Mouse (Mus musculus): ENCODE data around the gene Atp5b. TPM values are rescaled to one million over a fixed set of nuclear protein-coding genes. Genes with fewer than 3 reads are reported as not detected.
"Not testable (repeated sequence)": the region's sequence is repeated elsewhere in the genome, so short reads cannot be mapped to it uniquely, and the experiment has no call there.

Atp5b gene
- polyA plus RNA-seq, 1 experiment from 2014 or later: 3,411 TPM

- WGBS: 82% methylated on average over 6 of the region's 6 CpGs
- Histone ChIP-seq H3K4me2 (replicated peaks; ENCODE audit: low read depth, low read length) (no peak overlapping the region), H3K4me3 (ENCODE audit: low read length) (no peak overlapping the region), H3K36me3 (ENCODE audit: insufficient read depth, low read length) (peaks cover 58% of the 10 kb centered on the region), H3K27me3 (ENCODE audit: insufficient read depth, low read length) (no peaks in the 10 kb centered on the region), H3K27ac (ENCODE audit: low read length) (no peak overlapping the region), H3K9me3 (ENCODE audit: low read length) (no peaks in the 10 kb centered on the region), H3K9ac (replicated peaks; ENCODE audit: low read length) (no peak overlapping the region), H3K4me1 (ENCODE audit: insufficient read depth, low read length) (peaks cover 27% of the 10 kb centered on the region)
- ATAC-seq (ENCODE audit: low FRiP score, low TSS enrichment): no peak
Observed at GRCm38 (mm10) chr10:128086391-128086790, 3.3 kb downstream of the Atp5b start.

DNA sequence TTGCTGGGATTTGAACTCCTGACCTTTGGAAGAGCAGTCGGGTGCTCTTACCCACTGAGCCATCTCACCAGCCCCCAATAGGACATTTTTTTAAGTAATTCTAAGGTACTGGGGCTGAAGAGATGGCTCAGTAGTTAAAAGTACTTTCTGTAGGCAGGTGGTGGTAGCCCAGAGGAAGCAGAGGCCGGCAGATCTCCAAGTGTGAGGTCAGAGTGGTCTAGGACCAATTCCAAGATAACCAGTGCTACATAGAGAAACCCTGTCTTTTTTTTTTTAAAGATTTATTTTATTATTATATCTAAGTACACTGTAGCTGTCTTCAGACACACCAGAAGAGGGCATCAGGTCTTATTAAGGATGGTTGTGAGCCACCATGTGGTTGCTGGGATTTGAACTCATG, 4.1 kb downstream of the Atp5b start:
- not testable (repeated sequence) for H3K4me2 ChIP-seq (replicated peaks; ENCODE audit: low read depth, low read length); H3K27me3 ChIP-seq (ENCODE audit: insufficient read depth, low read length); ATAC-seq (ENCODE audit: low FRiP score, low TSS enrichment); H3K4me3 ChIP-seq (ENCODE audit: low read length); H3K27ac ChIP-seq (ENCODE audit: low read length); H3K9me3 ChIP-seq (ENCODE audit: low read length); H3K9ac ChIP-seq (replicated peaks; ENCODE audit: low read length)
- 65% methylated on average over 2 of the region's 2 CpGs for WGBS
- H3K4me1 ChIP-seq (ENCODE audit: insufficient read depth, low read length): peaks cover 30% of the 10 kb centered on the region
- H3K36me3 ChIP-seq (ENCODE audit: insufficient read depth, low read length): peaks cover 58% of the 10 kb centered on the region

GRCm38 (mm10) chr10:128088181-128088580, 5.1 kb downstream of the Atp5b start:
- Histone ChIP-seq H3K9ac (replicated peaks; ENCODE audit: low read length) (no peak overlapping the region), H3K27me3 (ENCODE audit: insufficient read depth, low read length) (no peaks in the 10 kb centered on the region), H3K4me3 (ENCODE audit: low read length) (no peak overlapping the region), H3K27ac (ENCODE audit: low read length) (no peak overlapping the region), H3K36me3 (ENCODE audit: insufficient read depth, low read length) (peaks cover 58% of the 10 kb centered on the region), H3K4me1 (ENCODE audit: insufficient read depth, low read length) (peaks cover 30% of the 10 kb centered on the region), H3K4me2 (replicated peaks; ENCODE audit: low read depth, low read length) (no peak overlapping the region), H3K9me3 (ENCODE audit: low read length) (no peaks in the 10 kb centered on the region)
- WGBS: 91% methylated on average over 5 of the region's 5 CpGs
- ATAC-seq (ENCODE audit: low FRiP score, low TSS enrichment): no peak

DNA sequence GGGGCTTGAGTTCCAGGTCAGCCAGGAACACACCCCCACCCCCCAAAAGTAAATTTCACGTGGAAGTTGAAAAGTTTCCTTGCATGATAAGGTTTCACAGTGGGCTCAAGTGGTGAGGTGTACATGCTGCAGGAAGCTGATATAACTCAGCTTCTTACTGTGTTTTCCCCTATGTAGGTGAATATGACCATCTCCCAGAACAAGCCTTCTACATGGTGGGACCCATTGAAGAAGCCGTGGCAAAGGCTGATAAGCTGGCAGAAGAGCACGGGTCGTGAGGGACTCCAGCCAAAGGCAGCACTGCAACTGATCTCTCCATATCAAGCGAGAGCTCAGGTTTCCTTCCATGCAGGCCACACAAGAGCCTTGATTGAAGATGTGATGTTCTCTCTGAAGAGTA, 6.8 kb downstream of the Atp5b start:
- H3K27me3 ChIP-seq (ENCODE audit: insufficient read depth, low read length): no peaks in the 10 kb centered on the region
- no peak overlapping the region for H3K4me2 ChIP-seq (replicated peaks; ENCODE audit: low read depth, low read length)
- H3K4me1 ChIP-seq (ENCODE audit: insufficient read depth, low read length): peaks cover 41% of the 10 kb centered on the region
- peaks cover 50% of the 10 kb centered on the region for H3K36me3 ChIP-seq (ENCODE audit: insufficient read depth, low read length)
- WGBS: 54% methylated on average over 5 of the region's 5 CpGs
- no peak overlapping the region; the same call in 1 of the 2 replicates for H3K27ac ChIP-seq (ENCODE audit: low read length)
- no peak overlapping the region for H3K4me3 ChIP-seq (ENCODE audit: low read length)
- ATAC-seq (ENCODE audit: low FRiP score, low TSS enrichment): no peak
- no peak overlapping the region for H3K9ac ChIP-seq (replicated peaks; ENCODE audit: low read length)
- H3K9me3 ChIP-seq (ENCODE audit: low read length): no peaks in the 10 kb centered on the region

DNA sequence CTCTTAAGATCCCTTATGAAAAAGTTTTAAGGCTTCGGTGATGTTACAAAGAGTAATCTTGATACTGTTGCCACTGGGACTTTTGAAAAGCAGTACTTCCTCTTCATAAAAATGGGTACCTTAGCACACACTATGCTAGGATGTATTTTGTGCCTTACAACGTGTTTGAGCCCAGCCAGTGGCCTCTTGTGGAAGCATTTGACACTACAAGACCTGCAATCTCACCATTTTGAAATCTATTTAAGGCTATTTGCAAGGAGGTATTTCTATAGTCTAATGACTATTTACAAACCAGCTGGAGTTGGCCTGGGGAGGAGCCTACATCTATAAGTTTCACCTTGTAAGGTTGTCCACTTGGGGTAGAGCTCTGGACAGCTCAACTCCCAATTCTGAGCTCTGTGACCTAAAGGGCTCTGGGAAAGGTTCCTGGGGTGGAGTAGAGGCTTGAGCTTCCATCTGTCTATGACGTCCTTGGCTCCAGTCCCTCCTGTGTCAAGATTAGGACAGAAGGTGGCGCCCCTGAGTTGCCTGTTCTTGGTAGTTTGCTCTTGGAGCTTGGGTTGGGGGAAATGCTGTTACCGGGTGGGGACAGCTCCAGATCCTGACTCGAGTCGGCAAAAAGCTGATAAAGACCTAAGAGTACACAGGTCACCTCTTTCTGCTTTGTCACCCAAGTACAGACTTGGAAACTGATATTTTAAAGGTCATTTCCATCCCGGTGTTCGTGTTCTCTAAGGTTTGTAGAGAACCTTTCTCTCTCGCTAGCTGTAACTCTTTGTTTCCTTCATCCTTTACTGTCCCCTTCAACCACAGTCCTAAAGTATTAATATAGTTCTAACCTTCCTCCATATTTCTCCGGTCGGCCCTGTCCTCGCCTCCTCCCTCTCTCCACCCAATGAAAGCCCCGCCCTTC, 7.8 kb downstream of the Atp5b start:
- Histone ChIP-seq H3K4me1 (ENCODE audit: insufficient read depth, low read length) (peaks cover 41% of the 10 kb centered on the region), H3K27me3 (ENCODE audit: insufficient read depth, low read length) (no peaks in the 10 kb centered on the region), H3K9ac (replicated peaks; ENCODE audit: low read length) (peak overlapping the region; percentile 86), H3K4me3 (ENCODE audit: low read length) (peak overlapping the region; percentile 79), H3K9me3 (ENCODE audit: low read length) (no peaks in the 10 kb centered on the region), H3K36me3 (ENCODE audit: insufficient read depth, low read length) (peaks cover 40% of the 10 kb centered on the region), H3K4me2 (replicated peaks; ENCODE audit: low read depth, low read length) (peak overlapping the region; percentile 86), H3K27ac (ENCODE audit: low read length) (peak overlapping the region; percentile 99)
- ATAC-seq (ENCODE audit: low FRiP score, low TSS enrichment): peak; percentile 29
- 6% methylated on average over 14 of the region's 14 CpGs for WGBS

DNA sequence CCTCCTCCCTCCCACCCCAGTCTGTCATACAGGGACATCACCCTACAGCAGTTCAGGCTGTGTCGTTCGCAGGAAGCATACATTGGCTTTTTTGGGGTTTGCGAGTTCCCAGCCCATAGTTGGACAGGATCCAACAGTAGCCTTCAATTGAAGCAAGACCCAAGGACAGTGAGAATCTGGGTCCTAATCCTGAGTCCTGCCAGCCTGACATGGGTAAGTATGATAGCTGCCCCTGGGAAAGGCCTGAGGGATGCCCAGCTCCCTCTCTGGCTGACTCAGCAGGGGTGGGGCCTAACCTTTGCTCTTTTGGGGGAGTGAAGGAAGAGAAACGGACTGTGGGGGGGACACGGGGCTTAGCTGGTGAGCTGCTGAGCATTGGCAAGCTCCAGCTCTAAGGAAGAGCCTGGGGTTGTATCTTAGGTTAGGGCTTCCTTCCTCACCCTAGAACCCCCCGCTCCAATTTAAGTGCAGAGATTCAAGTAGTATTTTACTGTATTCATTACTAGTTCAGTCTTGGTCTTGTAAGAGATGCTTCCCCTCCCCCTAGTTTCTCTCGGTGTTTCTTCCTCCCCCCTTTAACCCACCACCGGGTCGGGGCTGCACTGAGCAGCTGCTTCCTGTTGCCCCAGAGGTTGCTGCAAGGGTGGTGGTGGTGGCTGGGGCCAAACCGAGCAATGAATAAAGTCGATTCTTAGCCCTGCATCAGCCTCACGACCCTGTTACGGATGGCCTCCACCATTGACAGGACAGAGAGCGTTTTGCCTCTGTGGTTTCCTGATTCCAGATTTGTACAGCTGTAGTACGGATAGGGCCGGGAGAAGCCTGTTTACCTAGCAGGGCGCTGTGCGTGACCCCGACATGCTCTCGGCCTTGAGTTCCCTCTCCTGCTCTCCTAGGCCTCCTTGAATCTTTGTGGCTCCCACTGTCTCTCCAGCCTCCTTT, 8.8 kb downstream of the Atp5b start, which contains the start of gene Baz2a:
Baz2a (plus strand) TSS at position 14 of the 942 bp plus-strand sequence.
- H3K4me1 ChIP-seq (ENCODE audit: insufficient read depth, low read length): peaks cover 44% of the 10 kb centered on the region
- peak within 1 kb of the TSS; percentile 79 for H3K4me3 ChIP-seq (ENCODE audit: low read length)
- H3K9ac ChIP-seq (replicated peaks; ENCODE audit: low read length): peak within 1 kb of the TSS; percentile 86
- no peaks in the 10 kb centered on the region for H3K27me3 ChIP-seq (ENCODE audit: insufficient read depth, low read length)
- ATAC-seq (ENCODE audit: low FRiP score, low TSS enrichment): peak; percentile 52
- WGBS: 1% methylated on average over 20 of the region's 20 CpGs
- H3K27ac ChIP-seq (ENCODE audit: low read length): peak within 1 kb of the TSS; percentile 99
- H3K9me3 ChIP-seq (ENCODE audit: low read length): no peaks in the 10 kb centered on the region
- peaks cover 31% of the 10 kb centered on the region for H3K36me3 ChIP-seq (ENCODE audit: insufficient read depth, low read length)
- H3K4me2 ChIP-seq (replicated peaks; ENCODE audit: low read depth, low read length): peak within 1 kb of the TSS; percentile 86

DNA sequence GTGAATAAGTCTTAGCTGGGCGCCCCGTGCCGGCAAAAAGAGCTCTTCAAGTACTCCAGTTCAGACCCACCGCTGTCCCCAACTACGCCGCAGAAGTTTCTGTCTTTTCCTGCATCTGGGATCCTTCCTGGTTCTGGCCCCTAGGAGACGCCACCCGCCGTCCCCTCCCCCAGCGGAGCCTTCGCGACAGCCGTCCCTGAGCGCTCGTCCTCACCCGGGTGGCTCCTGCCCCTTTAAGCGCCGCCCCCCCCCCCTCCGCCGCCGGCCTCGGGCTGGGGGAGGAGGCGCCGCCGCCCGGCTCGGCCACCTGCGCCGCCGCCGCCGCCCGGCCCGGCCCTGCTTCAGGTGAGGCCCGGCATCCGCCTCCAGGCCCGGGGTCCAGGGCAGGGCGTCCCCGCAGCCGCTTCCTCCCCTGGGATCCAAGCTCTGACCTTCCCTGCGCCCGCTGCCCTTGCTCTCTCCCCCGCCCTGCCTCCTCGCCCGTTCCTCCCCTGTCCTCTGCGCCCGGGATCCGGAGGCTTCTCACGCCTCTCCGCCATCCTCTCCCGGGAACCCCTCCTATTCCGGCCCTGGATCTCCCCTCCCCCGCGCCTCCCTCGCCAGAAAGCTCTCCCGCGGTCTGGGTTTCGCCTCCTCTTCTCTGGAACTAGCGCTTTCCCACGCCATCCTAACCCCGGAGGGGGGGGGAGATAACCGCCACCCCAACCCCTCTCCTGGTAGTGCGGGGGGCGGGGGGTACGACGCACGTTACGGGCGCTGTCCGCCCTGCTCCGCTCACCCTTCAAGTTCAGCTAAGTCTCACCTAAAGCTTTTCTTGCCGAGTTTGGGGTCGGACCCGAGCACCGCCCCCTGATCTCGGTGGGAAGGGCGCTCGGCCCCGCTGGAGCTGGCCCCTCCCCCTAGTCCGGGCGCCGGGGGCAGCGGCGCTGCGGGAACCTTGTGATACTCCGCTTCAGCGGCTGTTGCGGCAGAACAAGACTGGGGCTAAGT, 9.7 kb downstream of the Atp5b start:
- H3K4me1 ChIP-seq (ENCODE audit: insufficient read depth, low read length): peaks cover 45% of the 10 kb centered on the region
- under 1% methylated on average over 79 of the region's 88 CpGs for WGBS
- peak overlapping the region; percentile 86 for H3K9ac ChIP-seq (replicated peaks; ENCODE audit: low read length)
- peak overlapping the region; percentile 79 for H3K4me3 ChIP-seq (ENCODE audit: low read length)
- no peaks in the 10 kb centered on the region for H3K27me3 ChIP-seq (ENCODE audit: insufficient read depth, low read length)
- ATAC-seq (ENCODE audit: low FRiP score, low TSS enrichment): peak; percentile 57
- peak overlapping the region; percentile 99 for H3K27ac ChIP-seq (ENCODE audit: low read length)
- peak overlapping the region; percentile 86 for H3K4me2 ChIP-seq (replicated peaks; ENCODE audit: low read depth, low read length)
- peaks cover 23% of the 10 kb centered on the region for H3K36me3 ChIP-seq (ENCODE audit: insufficient read depth, low read length)
- H3K9me3 ChIP-seq (ENCODE audit: low read length): no peaks in the 10 kb centered on the region

DNA sequence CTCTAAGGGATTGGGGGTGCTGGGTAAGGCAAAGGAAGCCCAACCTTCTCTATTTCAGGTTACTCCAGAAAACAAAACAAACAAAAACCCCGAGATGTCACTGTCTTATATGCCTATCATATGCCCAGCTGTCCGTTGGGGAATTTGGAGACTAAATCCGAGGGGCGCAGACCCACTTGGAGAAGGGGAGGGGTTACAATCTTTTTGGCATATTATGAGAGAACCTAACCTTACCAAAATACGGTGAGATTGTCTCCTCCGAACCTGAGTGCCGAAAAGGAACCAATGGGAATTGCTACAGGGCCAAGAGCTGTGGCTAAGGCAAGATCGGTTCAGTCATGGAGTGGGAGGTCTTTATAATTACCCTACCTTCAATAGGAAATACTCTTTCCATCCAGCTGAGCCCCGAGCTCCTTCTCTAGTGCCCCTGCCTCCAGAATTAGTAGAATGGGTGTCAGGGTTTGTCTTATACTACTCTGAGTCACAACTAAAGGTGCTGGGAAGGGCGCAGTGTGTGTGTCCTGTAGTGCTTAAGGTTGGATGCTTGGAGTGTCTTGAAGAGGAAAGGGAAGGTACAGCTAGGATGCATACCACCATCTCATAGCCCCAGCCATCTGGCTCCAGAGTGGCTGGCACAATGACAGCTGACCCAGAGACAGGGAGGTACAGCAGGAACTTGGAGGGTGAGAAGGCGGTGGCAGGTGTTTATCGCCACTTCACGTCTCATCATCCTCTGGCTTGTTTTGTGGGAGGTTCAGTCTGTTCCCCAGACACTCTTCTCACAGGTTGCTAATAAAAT, 10.6 kb downstream of the Atp5b start:
- Histone ChIP-seq H3K4me2 (replicated peaks; ENCODE audit: low read depth, low read length) (peak overlapping the region; percentile 86), H3K9me3 (ENCODE audit: low read length) (no peaks in the 10 kb centered on the region), H3K27ac (ENCODE audit: low read length) (peak overlapping the region; percentile 99), H3K4me1 (ENCODE audit: insufficient read depth, low read length) (peaks cover 54% of the 10 kb centered on the region), H3K27me3 (ENCODE audit: insufficient read depth, low read length) (no peaks in the 10 kb centered on the region), H3K4me3 (ENCODE audit: low read length) (peak overlapping the region; percentile 79), H3K9ac (replicated peaks; ENCODE audit: low read length) (peak overlapping the region; percentile 86), H3K36me3 (ENCODE audit: insufficient read depth, low read length) (peaks cover 14% of the 10 kb centered on the region)
- no peak for ATAC-seq (ENCODE audit: low FRiP score, low TSS enrichment)
- 28% methylated on average over 13 of the region's 13 CpGs for WGBS

Measured in kidney, embryonic 16.5 days (tissue).